Mouse (Mus musculus) hindbrain, embryonic 10.5 days (tissue): ENCODE results near the gene Rnf167. TPM values are rescaled to one million over a fixed set of nuclear protein-coding genes. Genes with fewer than 3 reads are reported as not detected.

Experiments used
- DNase-seq: peaks from one replicate; pipeline ENCODE4 v3.0.0-alpha.2; 2017; ENCODE audit warnings: low spot score
- H3K27ac ChIP-seq: fragments of 300-500 bp; sonication (generic); 2 replicates; pipeline ENCODE4 v1.5.1; 2016; ENCODE audit warnings: mild to moderate bottlenecking, moderate library complexity
- H3K27me3 ChIP-seq: fragments of 300-500 bp; sonication (generic); 2 replicates; pipeline ENCODE4 v1.6.1; 2016; ENCODE audit warnings: mild to moderate bottlenecking; ENCODE audit not compliant: poor library complexity, insufficient read depth, severe bottlenecking
- H3K36me3 ChIP-seq: fragments of 300-500 bp; sonication (generic); 2 replicates; pipeline ENCODE4 v1.6.1; 2016; ENCODE audit warnings: mild to moderate bottlenecking, moderate library complexity
- H3K4me1 ChIP-seq: fragments of 300-500 bp; sonication (generic); replicated peaks from 2 replicates; pipeline ENCODE4 v1.6.1; 2016; ENCODE audit warnings: mild to moderate bottlenecking
- H3K4me3 ChIP-seq: fragments of 300-500 bp; sonication (generic); 2 replicates; pipeline ENCODE4 v1.5.1; 2016; ENCODE audit warnings: mild to moderate bottlenecking, moderate library complexity
- H3K9me3 ChIP-seq: fragments of 300-500 bp; sonication (generic); 2 replicates; pipeline ENCODE4 v1.6.1; 2016; ENCODE audit warnings: mild to moderate bottlenecking, moderate library complexity
- WGBS: fragments of 180-500 bp; shearing (Covaris S2); methylation state at CpG from one replicate; pipeline ENCODE4 v1.1.7; 2016; 5-methylcytosine and 5-hydroxymethylcytosine counted together
- polyA plus RNA-seq: library from polyadenylated mRNA; unstranded; fragments of >200 nt; fragmentation: Nextera tagmentation; extraction: Ambion mirVana; gene quantifications from 2 replicates; pipeline ENCODE4 v1.2.1, GENCODE M21; 2016

The Rnf167 gene
- polyA plus RNA-seq, 1 experiment from 2014 or later = 97.1 TPM

GRCm38 (mm10) chr11:70621972-70622814, 24.8 kb upstream of the Rnf167 start:
- DNase-seq = no peak
- H3K27me3 ChIP-seq = no peaks in the 10 kb centered on the region
- H3K36me3 ChIP-seq = no peaks in the 10 kb centered on the region
- WGBS = 46% methylated on average over 7 of the region's 7 CpGs
- H3K4me1 ChIP-seq = peaks cover 6% of the 10 kb centered on the region; the same call in 1 of the 2 replicates
- no peaks in the 10 kb centered on the region for H3K9me3 ChIP-seq
- no peak overlapping the region for H3K4me3 ChIP-seq
- H3K27ac ChIP-seq = no peak overlapping the region

- 82% methylated on average over 10 of the region's 10 CpGs for WGBS
- no peaks in the 10 kb centered on the region for H3K36me3 ChIP-seq
- H3K4me3 ChIP-seq = no peak overlapping the region
- H3K27ac ChIP-seq = no peak overlapping the region
- DNase-seq = no peak
- peaks cover 6% of the 10 kb centered on the region; the same call in 1 of the 2 replicates for H3K4me1 ChIP-seq
- no peaks in the 10 kb centered on the region for H3K27me3 ChIP-seq
- no peaks in the 10 kb centered on the region for H3K9me3 ChIP-seq
Measured at GRCm38 (mm10) chr11:70623053-70623742, 23.8 kb upstream of the Rnf167 start.

- H3K4me1 ChIP-seq = peaks cover 6% of the 10 kb centered on the region; the same call in 1 of the 2 replicates
- H3K9me3 ChIP-seq = no peaks in the 10 kb centered on the region
- 51% methylated on average over 4 of the region's 4 CpGs for WGBS
- H3K4me3 ChIP-seq = no peak overlapping the region
- no peak overlapping the region for H3K27ac ChIP-seq
- no peaks in the 10 kb centered on the region for H3K27me3 ChIP-seq
- DNase-seq = peak; percentile 55
- H3K36me3 ChIP-seq = no peaks in the 10 kb centered on the region
Measured at GRCm38 (mm10) chr11:70625473-70625872, 21.6 kb upstream of the Rnf167 start.

GRCm38 (mm10) chr11:70626877-70627276, 20.2 kb upstream of the Rnf167 start:
- WGBS = 69% methylated on average over 4 of the region's 4 CpGs
- Histone ChIP-seq H3K4me3 (no peak overlapping the region), H3K27me3 (no peaks in the 10 kb centered on the region), H3K9me3 (no peaks in the 10 kb centered on the region), H3K4me1 (peaks cover 4% of the 10 kb centered on the region; the same call in 1 of the 2 replicates), H3K27ac (no peak overlapping the region), H3K36me3 (no peaks in the 10 kb centered on the region)
- DNase-seq = no peak

- Histone ChIP-seq H3K4me1 (no peaks in the 10 kb centered on the region), H3K27me3 (no peaks in the 10 kb centered on the region), H3K27ac (no peak overlapping the region), H3K36me3 (no peaks in the 10 kb centered on the region), H3K9me3 (no peaks in the 10 kb centered on the region), H3K4me3 (no peak overlapping the region)
- WGBS = 82% methylated on average over 2 of the region's 2 CpGs
- DNase-seq = no peak
Measured at GRCm38 (mm10) chr11:70628431-70628830, 18.6 kb upstream of the Rnf167 start.

GRCm38 (mm10) chr11:70629557-70629956, 17.5 kb upstream of the Rnf167 start:
- no peak for DNase-seq
- no peaks in the 10 kb centered on the region for H3K36me3 ChIP-seq
- WGBS = 63% methylated on average over 5 of the region's 5 CpGs
- no peaks in the 10 kb centered on the region for H3K4me1 ChIP-seq
- H3K9me3 ChIP-seq = no peaks in the 10 kb centered on the region
- no peak overlapping the region for H3K27ac ChIP-seq
- H3K27me3 ChIP-seq = no peaks in the 10 kb centered on the region
- no peak overlapping the region for H3K4me3 ChIP-seq

- H3K4me1 ChIP-seq = no peaks in the 10 kb centered on the region
- H3K27ac ChIP-seq = no peak overlapping the region
- 71% methylated on average over 7 of the region's 7 CpGs for WGBS
- no peak overlapping the region for H3K4me3 ChIP-seq
- H3K36me3 ChIP-seq = no peaks in the 10 kb centered on the region
- H3K27me3 ChIP-seq = no peaks in the 10 kb centered on the region
- no peak for DNase-seq
- H3K9me3 ChIP-seq = no peaks in the 10 kb centered on the region
Measured at GRCm38 (mm10) chr11:70630129-70630528, 16.9 kb upstream of the Rnf167 start.

- Histone ChIP-seq H3K4me3 (no peak overlapping the region), H3K36me3 (no peaks in the 10 kb centered on the region), H3K27me3 (no peaks in the 10 kb centered on the region), H3K9me3 (no peaks in the 10 kb centered on the region), H3K4me1 (no peaks in the 10 kb centered on the region), H3K27ac (no peak overlapping the region)
- 84% methylated on average over 4 of the region's 4 CpGs for WGBS
- DNase-seq = no peak
Measured at GRCm38 (mm10) chr11:70635601-70636000, 11.4 kb upstream of the Rnf167 start.

GRCm38 (mm10) chr11:70637764-70638163, 9.3 kb upstream of the Rnf167 start:
- no peak overlapping the region for H3K4me3 ChIP-seq
- peaks cover 2% of the 10 kb centered on the region for H3K36me3 ChIP-seq
- H3K4me1 ChIP-seq = no peaks in the 10 kb centered on the region
- no peaks in the 10 kb centered on the region for H3K9me3 ChIP-seq
- no peak overlapping the region for H3K27ac ChIP-seq
- WGBS = 94% methylated on average over 1 of the region's 1 CpGs
- H3K27me3 ChIP-seq = no peaks in the 10 kb centered on the region
- no peak for DNase-seq

- H3K4me3 ChIP-seq = no peak overlapping the region
- no peak overlapping the region for H3K27ac ChIP-seq
- H3K9me3 ChIP-seq = no peaks in the 10 kb centered on the region
- peaks cover 8% of the 10 kb centered on the region for H3K36me3 ChIP-seq
- 88% methylated on average over 1 of the region's 1 CpGs for WGBS
- no peak for DNase-seq
- no peaks in the 10 kb centered on the region for H3K4me1 ChIP-seq
- no peaks in the 10 kb centered on the region for H3K27me3 ChIP-seq
Measured at GRCm38 (mm10) chr11:70638293-70638692, 8.7 kb upstream of the Rnf167 start.

- Histone ChIP-seq H3K4me3 (no peak within 1 kb of the TSS), H3K4me1 (no peaks in the 10 kb centered on the region), H3K27ac (no peak within 1 kb of the TSS), H3K9me3 (no peaks in the 10 kb centered on the region), H3K36me3 (peaks cover 13% of the 10 kb centered on the region), H3K27me3 (no peaks in the 10 kb centered on the region)
- DNase-seq = no peak
- 41% methylated on average over 5 of the region's 5 CpGs for WGBS
Measured at GRCm38 (mm10) chr11:70638714-70639278, 8.2 kb upstream of the Rnf167 start, which contains the start of gene Gp1ba. Gene Gp1ba, plus strand, starts transcription at chr11:70639122.

GRCm38 (mm10) chr11:70639976-70640375, 7.1 kb upstream of the Rnf167 start:
- H3K27ac ChIP-seq = no peak overlapping the region
- H3K9me3 ChIP-seq = no peaks in the 10 kb centered on the region
- no peak overlapping the region for H3K4me3 ChIP-seq
- peaks cover 25% of the 10 kb centered on the region for H3K36me3 ChIP-seq
- WGBS = 87% methylated on average over 8 of the region's 8 CpGs
- peaks cover 3% of the 10 kb centered on the region; the same call in 1 of the 2 replicates for H3K4me1 ChIP-seq
- H3K27me3 ChIP-seq = no peaks in the 10 kb centered on the region
- DNase-seq = no peak

- Histone ChIP-seq H3K27ac (no peak overlapping the region), H3K9me3 (no peaks in the 10 kb centered on the region), H3K4me1 (peaks cover 16% of the 10 kb centered on the region), H3K27me3 (no peaks in the 10 kb centered on the region), H3K4me3 (no peak overlapping the region), H3K36me3 (peaks cover 33% of the 10 kb centered on the region)
- WGBS = 85% methylated on average over 7 of the region's 7 CpGs
- no peak for DNase-seq
Measured at GRCm38 (mm10) chr11:70641241-70641640, 5.8 kb upstream of the Rnf167 start.
